Mouse (Mus musculus) CH12F3 (cell line): ENCODE measurements around the gene Cbr1.

Experiments
- in situ Hi-C: fragments of 300-500 bp; cut with MboI; formaldehyde crosslinking; loops from 2 replicates; pipeline ENCODE4 v1.14.3; 2020; ENCODE audit warnings: low sequenced_read_pairs

Cbr1 gene

GRCm38 (mm10) chr16:93605553-93605952 lies at the start of gene Cbr1:
Cbr1 (plus strand) TSS chr16:93605853.
- in situ Hi-C loops = no loop called here

- in situ Hi-C loops = no loop called here
Measured at GRCm38 (mm10) chr16:93557646-93558045, 48.0 kb upstream of the Cbr1 start.

GRCm38 (mm10) chr16:93558499-93558898 lies 47.2 kb upstream of the Cbr1 start:
- in situ Hi-C loops = no loop called here

GRCm38 (mm10) chr16:93572383-93572782 lies 33.3 kb upstream of the Cbr1 start:
- in situ Hi-C loops = no loop called here

GRCm38 (mm10) chr16:93573434-93573833 lies 32.2 kb upstream of the Cbr1 start:
- in situ Hi-C loops = no loop called here

- in situ Hi-C loops = no loop called here
Measured at GRCm38 (mm10) chr16:93574521-93575191, 31.0 kb upstream of the Cbr1 start.

- in situ Hi-C loops = no loop called here
Measured at GRCm38 (mm10) chr16:93575574-93575973, 30.1 kb upstream of the Cbr1 start.

- in situ Hi-C loops = no loop called here
Measured at GRCm38 (mm10) chr16:93576412-93577082, 29.1 kb upstream of the Cbr1 start.

- in situ Hi-C loops = no loop called here
Measured at GRCm38 (mm10) chr16:93578346-93579005, 27.2 kb upstream of the Cbr1 start.

GRCm38 (mm10) chr16:93581125-93581524 lies 24.5 kb upstream of the Cbr1 start:
- in situ Hi-C loops = no loop called here

GRCm38 (mm10) chr16:93584976-93585702 lies 20.5 kb upstream of the Cbr1 start:
- in situ Hi-C loops = no loop called here

- in situ Hi-C loops = no loop called here
Measured at GRCm38 (mm10) chr16:93585703-93586205, 19.9 kb upstream of the Cbr1 start.

- in situ Hi-C loops = no loop called here
Measured at GRCm38 (mm10) chr16:93586382-93586781, 19.3 kb upstream of the Cbr1 start.

GRCm38 (mm10) chr16:93588281-93588680 lies 17.4 kb upstream of the Cbr1 start:
- in situ Hi-C loops = no loop called here

- in situ Hi-C loops = no loop called here
Measured at GRCm38 (mm10) chr16:93590915-93591314, 14.7 kb upstream of the Cbr1 start.

GRCm38 (mm10) chr16:93591450-93592430 lies 13.9 kb upstream of the Cbr1 start:
- in situ Hi-C loops = no loop called here

GRCm38 (mm10) chr16:93592711-93593110 lies 12.9 kb upstream of the Cbr1 start:
- in situ Hi-C loops = no loop called here

- in situ Hi-C loops = no loop called here
Measured at GRCm38 (mm10) chr16:93593406-93593805, 12.2 kb upstream of the Cbr1 start.

GRCm38 (mm10) chr16:93594448-93594847 lies 11.2 kb upstream of the Cbr1 start:
- in situ Hi-C loops = no loop called here

GRCm38 (mm10) chr16:93595766-93596165 lies 9.9 kb upstream of the Cbr1 start:
- in situ Hi-C loops = no loop called here
